Mouse (Mus musculus): ENCODE measurements around the gene Ip6k2.

The Ip6k2 gene

GRCm38 (mm10) chr9:108777276-108777675 lies 6.3 kb upstream of the Ip6k2 start:
- in situ Hi-C loops (cut with MboI; ENCODE audit: low pct_unique_long_range_greater_than_20kb in 1 of 2, low sequenced_read_pairs in 2 of 2, unreplicated experiment in 1 of 2), result no loop called here

- in situ Hi-C loops (cut with MboI; ENCODE audit: low pct_unique_long_range_greater_than_20kb in 1 of 2, low sequenced_read_pairs in 2 of 2, unreplicated experiment in 1 of 2), result no loop called here
These were observed 2.6 kb upstream of the Ip6k2 start for GRCm38 (mm10) chr9:108780959-108781358.

- in situ Hi-C loops (cut with MboI; ENCODE audit: low pct_unique_long_range_greater_than_20kb in 1 of 2, low sequenced_read_pairs in 2 of 2, unreplicated experiment in 1 of 2), result no loop called here
These were observed 1.7 kb upstream of the Ip6k2 start for GRCm38 (mm10) chr9:108781891-108782290.

GRCm38 (mm10) chr9:108782836-108783547 lies 604 bp upstream of the Ip6k2 start:
- in situ Hi-C loops (cut with MboI; ENCODE audit: low pct_unique_long_range_greater_than_20kb in 1 of 2, low sequenced_read_pairs in 2 of 2, unreplicated experiment in 1 of 2), result no loop called here

- in situ Hi-C loops (cut with MboI; ENCODE audit: low pct_unique_long_range_greater_than_20kb in 1 of 2, low sequenced_read_pairs in 2 of 2, unreplicated experiment in 1 of 2), result no loop called here
These were observed 1.8 kb downstream of the Ip6k2 start for GRCm38 (mm10) chr9:108785416-108785815.

- in situ Hi-C loops (cut with MboI; ENCODE audit: low pct_unique_long_range_greater_than_20kb in 1 of 2, low sequenced_read_pairs in 2 of 2, unreplicated experiment in 1 of 2), result no loop called here
These were observed 2.9 kb downstream of the Ip6k2 start for GRCm38 (mm10) chr9:108786494-108786893.

- in situ Hi-C loops (cut with MboI; ENCODE audit: low pct_unique_long_range_greater_than_20kb in 1 of 2, low sequenced_read_pairs in 2 of 2, unreplicated experiment in 1 of 2), result no loop called here
These were observed 3.5 kb downstream of the Ip6k2 start for GRCm38 (mm10) chr9:108787080-108787479.

GRCm38 (mm10) chr9:108788713-108789112 lies 5.1 kb downstream of the Ip6k2 start:
- in situ Hi-C loops (cut with MboI; ENCODE audit: low pct_unique_long_range_greater_than_20kb in 1 of 2, low sequenced_read_pairs in 2 of 2, unreplicated experiment in 1 of 2), result no loop called here

- in situ Hi-C loops (cut with MboI; ENCODE audit: low pct_unique_long_range_greater_than_20kb in 1 of 2, low sequenced_read_pairs in 2 of 2, unreplicated experiment in 1 of 2), result no loop called here
These were observed 8.7 kb downstream of the Ip6k2 start for GRCm38 (mm10) chr9:108792307-108792706.

GRCm38 (mm10) chr9:108792730-108793129 lies 9.1 kb downstream of the Ip6k2 start:
- in situ Hi-C loops (cut with MboI; ENCODE audit: low pct_unique_long_range_greater_than_20kb in 1 of 2, low sequenced_read_pairs in 2 of 2, unreplicated experiment in 1 of 2), result no loop called here

GRCm38 (mm10) chr9:108795281-108795680 lies 11.7 kb downstream of the Ip6k2 start:
- in situ Hi-C loops (cut with MboI; ENCODE audit: low pct_unique_long_range_greater_than_20kb in 1 of 2, low sequenced_read_pairs in 2 of 2, unreplicated experiment in 1 of 2), result no loop called here

GRCm38 (mm10) chr9:108795762-108796161 lies 12.2 kb downstream of the Ip6k2 start:
- in situ Hi-C loops (cut with MboI; ENCODE audit: low pct_unique_long_range_greater_than_20kb in 1 of 2, low sequenced_read_pairs in 2 of 2, unreplicated experiment in 1 of 2), result no loop called here

GRCm38 (mm10) chr9:108796351-108796981 lies 12.9 kb downstream of the Ip6k2 start:
- in situ Hi-C loops (cut with MboI; ENCODE audit: low pct_unique_long_range_greater_than_20kb in 1 of 2, low sequenced_read_pairs in 2 of 2, unreplicated experiment in 1 of 2), result no loop called here

- in situ Hi-C loops (cut with MboI; ENCODE audit: low pct_unique_long_range_greater_than_20kb in 1 of 2, low sequenced_read_pairs in 2 of 2, unreplicated experiment in 1 of 2), result no loop called here
These were observed 13.9 kb downstream of the Ip6k2 start for GRCm38 (mm10) chr9:108797477-108797876.

- in situ Hi-C loops (cut with MboI; ENCODE audit: low pct_unique_long_range_greater_than_20kb in 1 of 2, low sequenced_read_pairs in 2 of 2, unreplicated experiment in 1 of 2), result no loop called here
These were observed 15.0 kb downstream of the Ip6k2 start for GRCm38 (mm10) chr9:108798508-108799075.

- in situ Hi-C loops (cut with MboI; ENCODE audit: low pct_unique_long_range_greater_than_20kb in 1 of 2, low sequenced_read_pairs in 2 of 2, unreplicated experiment in 1 of 2), result no loop called here
These were observed 16.0 kb downstream of the Ip6k2 start for GRCm38 (mm10) chr9:108799564-108799963.

GRCm38 (mm10) chr9:108805768-108806167 lies 22.2 kb downstream of the Ip6k2 start:
- in situ Hi-C loops (cut with MboI; ENCODE audit: low pct_unique_long_range_greater_than_20kb in 1 of 2, low sequenced_read_pairs in 2 of 2, unreplicated experiment in 1 of 2), result no loop called here

- in situ Hi-C loops (cut with MboI; ENCODE audit: low pct_unique_long_range_greater_than_20kb in 1 of 2, low sequenced_read_pairs in 2 of 2, unreplicated experiment in 1 of 2), result no loop called here
These were observed 22.8 kb downstream of the Ip6k2 start for GRCm38 (mm10) chr9:108806379-108806778.

- in situ Hi-C loops (cut with MboI; ENCODE audit: low pct_unique_long_range_greater_than_20kb in 1 of 2, low sequenced_read_pairs in 2 of 2, unreplicated experiment in 1 of 2), result no loop called here
These were observed 23.2 kb downstream of the Ip6k2 start for GRCm38 (mm10) chr9:108806831-108807230.

- in situ Hi-C loops (cut with MboI; ENCODE audit: low pct_unique_long_range_greater_than_20kb in 1 of 2, low sequenced_read_pairs in 2 of 2, unreplicated experiment in 1 of 2), result no loop called here
These were observed 24.1 kb downstream of the Ip6k2 start for GRCm38 (mm10) chr9:108807674-108808073.
